Mouse (Mus musculus): ENCODE data around the gene Gm11564. TPM values are rescaled to one million over a fixed set of nuclear protein-coding genes. Genes with fewer than 3 reads are reported as not detected.
"Not testable (repeated sequence)": the region's sequence is repeated elsewhere in the genome, so short reads cannot be mapped to it uniquely, and the experiment has no call there.

Gene Gm11564
- polyA plus RNA-seq (2014; fragmentation: Nextera tagmentation; extraction: Ambion mirVana), result not detected in 2 replicates

DNA sequence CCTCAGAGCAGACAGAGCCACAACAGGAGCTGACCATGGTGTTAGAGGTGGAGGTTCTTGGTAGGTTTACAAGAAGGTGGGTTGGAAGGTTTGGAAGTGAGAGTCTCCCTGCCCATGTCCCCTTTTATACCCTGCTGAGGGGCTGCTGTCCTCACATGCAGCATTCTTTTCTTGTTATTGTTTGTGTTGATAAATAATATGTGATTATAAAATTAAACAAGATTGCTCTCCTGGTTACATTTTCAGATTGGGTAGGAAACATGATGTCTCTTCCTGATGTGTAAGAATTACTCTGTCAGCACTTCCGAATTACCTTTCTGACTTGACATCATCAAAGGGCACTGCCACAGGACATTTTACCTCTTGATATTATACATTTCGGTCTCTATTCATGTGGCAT is at the start of gene Gm11564:
Gene Gm11564 (minus strand): TSS at position 101 of the 400 bp plus-strand sequence.
- not testable (repeated sequence) for H3K4me3 ChIP-seq (ENCODE audit: low read depth, low read length); H3K27me3 ChIP-seq (ENCODE audit: control insufficient read depth, insufficient read depth, low read length); ATAC-seq (replicated peaks; ENCODE audit: insufficient number of reproducible peaks, low FRiP score, low TSS enrichment); H3K36me3 ChIP-seq (ENCODE audit: control insufficient read depth, insufficient read depth, low read length); H3K4me1 ChIP-seq (ENCODE audit: control insufficient read depth, insufficient read depth, low read length); H3K27ac ChIP-seq (ENCODE audit: low read depth, low read length); H3K9ac ChIP-seq (ENCODE audit: low read depth, low read length); H3K9me3 ChIP-seq (replicated peaks; ENCODE audit: control insufficient read depth, low read length); H3K4me2 ChIP-seq
- WGBS (ENCODE audit: insufficient replicate concordance), result 81% methylated on average over 2 of the region's 2 CpGs

DNA sequence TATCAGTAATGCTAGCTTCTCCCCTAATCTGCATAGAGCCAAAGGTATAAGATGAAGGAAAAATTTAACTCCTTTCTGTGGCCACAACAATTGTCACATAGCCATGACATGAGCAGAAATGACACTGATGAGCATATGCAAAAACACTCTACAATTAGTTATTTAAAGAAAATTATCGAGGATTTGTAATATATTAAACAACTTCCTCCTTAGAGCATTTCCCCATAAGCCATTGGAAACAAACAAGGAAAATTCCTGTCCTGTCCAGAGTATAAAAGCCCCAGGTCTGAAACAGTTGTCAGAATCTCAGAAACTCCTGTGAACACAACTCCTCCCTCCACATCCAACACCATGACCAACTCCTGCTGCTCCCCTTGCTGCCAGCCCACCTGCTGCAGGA is 48.7 kb upstream of the Gm11564 start, which contains the start of gene Gm11559:
Gene Gm11559 (plus strand): TSS at position 301 of the 400 bp plus-strand sequence.
- H3K9me3 ChIP-seq (replicated peaks; ENCODE audit: control insufficient read depth, low read length); H3K4me1 ChIP-seq (ENCODE audit: control insufficient read depth, insufficient read depth, low read length); H3K9ac ChIP-seq (ENCODE audit: low read depth, low read length); H3K4me3 ChIP-seq (ENCODE audit: low read depth, low read length); H3K4me2 ChIP-seq; ATAC-seq (replicated peaks; ENCODE audit: insufficient number of reproducible peaks, low FRiP score, low TSS enrichment); H3K36me3 ChIP-seq (ENCODE audit: control insufficient read depth, insufficient read depth, low read length); H3K27me3 ChIP-seq (ENCODE audit: control insufficient read depth, insufficient read depth, low read length); H3K27ac ChIP-seq (ENCODE audit: low read depth, low read length): not testable (repeated sequence)
- 51% methylated on average over 1 of the region's 1 CpGs for WGBS (ENCODE audit: insufficient replicate concordance)

DNA sequence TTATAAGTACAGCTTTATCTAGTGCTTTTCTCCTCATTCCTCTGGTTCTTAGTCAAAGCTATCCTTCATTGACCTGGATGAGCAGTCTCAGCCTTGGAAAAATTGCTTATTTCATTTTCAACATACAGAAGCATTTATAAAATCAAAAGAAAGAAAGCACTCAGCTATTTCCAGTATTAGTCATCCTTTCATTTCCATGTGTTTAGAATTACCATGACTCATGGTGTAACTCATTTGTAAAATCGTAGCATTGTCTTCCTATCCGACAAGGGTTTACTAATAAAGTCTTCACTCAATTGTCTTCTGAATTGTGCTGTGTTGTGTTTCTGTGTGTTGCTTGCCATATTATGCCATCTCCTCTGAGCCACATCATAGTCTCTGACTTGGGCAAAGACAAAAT is 43.3 kb upstream of the Gm11564 start:
- WGBS (ENCODE audit: insufficient replicate concordance), result 80% methylated on average over 2 of the region's 2 CpGs
- Histone ChIP-seq H3K9me3 (replicated peaks; ENCODE audit: control insufficient read depth, low read length) (no peaks in the 10 kb centered on the region), H3K9ac (ENCODE audit: low read depth, low read length) (no peak overlapping the region), H3K4me3 (ENCODE audit: low read depth, low read length) (no peak overlapping the region), H3K4me1 (ENCODE audit: control insufficient read depth, insufficient read depth, low read length) (no peaks in the 10 kb centered on the region), H3K27ac (ENCODE audit: low read depth, low read length) (no peak overlapping the region), H3K36me3 (ENCODE audit: control insufficient read depth, insufficient read depth, low read length) (no peaks in the 10 kb centered on the region), H3K4me2 (no peak overlapping the region), H3K27me3 (ENCODE audit: control insufficient read depth, insufficient read depth, low read length) (no peaks in the 10 kb centered on the region)
- ATAC-seq (replicated peaks; ENCODE audit: insufficient number of reproducible peaks, low FRiP score, low TSS enrichment), result no peak

DNA sequence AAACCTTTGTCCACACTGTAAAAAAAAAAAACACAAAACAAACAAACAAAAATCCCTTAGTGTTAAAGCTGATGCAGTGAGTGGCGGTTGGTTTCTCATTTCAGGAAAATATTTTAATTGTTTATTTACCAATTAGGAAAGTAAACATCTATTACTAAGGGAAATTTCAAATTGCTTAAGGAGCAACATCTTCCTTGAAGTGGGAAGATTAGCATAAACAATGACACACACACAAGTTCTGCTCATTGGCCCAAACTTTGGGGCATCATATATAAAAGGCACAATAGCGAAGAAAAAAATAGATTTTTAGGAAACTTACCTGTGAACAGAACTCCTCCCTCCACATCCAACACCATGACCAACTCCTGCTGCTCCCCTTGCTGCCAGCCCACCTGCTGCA is 42.2 kb upstream of the Gm11564 start, which contains the start of gene Gm11568:
Gene Gm11568 (plus strand): TSS at position 301 of the 400 bp plus-strand sequence.
- Histone ChIP-seq H3K4me1 (ENCODE audit: control insufficient read depth, insufficient read depth, low read length) (no peaks in the 10 kb centered on the region), H3K36me3 (ENCODE audit: control insufficient read depth, insufficient read depth, low read length) (no peaks in the 10 kb centered on the region), H3K4me3 (ENCODE audit: low read depth, low read length) (no peak within 1 kb of the TSS), H3K27ac (ENCODE audit: low read depth, low read length) (no peak within 1 kb of the TSS), H3K27me3 (ENCODE audit: control insufficient read depth, insufficient read depth, low read length) (no peaks in the 10 kb centered on the region), H3K9ac (ENCODE audit: low read depth, low read length) (no peak within 1 kb of the TSS), H3K4me2 (no peak within 1 kb of the TSS), H3K9me3 (replicated peaks; ENCODE audit: control insufficient read depth, low read length) (no peaks in the 10 kb centered on the region)
- WGBS (ENCODE audit: insufficient replicate concordance), result 73% methylated on average over 2 of the region's 2 CpGs
- ATAC-seq (replicated peaks; ENCODE audit: insufficient number of reproducible peaks, low FRiP score, low TSS enrichment), result no peak

DNA sequence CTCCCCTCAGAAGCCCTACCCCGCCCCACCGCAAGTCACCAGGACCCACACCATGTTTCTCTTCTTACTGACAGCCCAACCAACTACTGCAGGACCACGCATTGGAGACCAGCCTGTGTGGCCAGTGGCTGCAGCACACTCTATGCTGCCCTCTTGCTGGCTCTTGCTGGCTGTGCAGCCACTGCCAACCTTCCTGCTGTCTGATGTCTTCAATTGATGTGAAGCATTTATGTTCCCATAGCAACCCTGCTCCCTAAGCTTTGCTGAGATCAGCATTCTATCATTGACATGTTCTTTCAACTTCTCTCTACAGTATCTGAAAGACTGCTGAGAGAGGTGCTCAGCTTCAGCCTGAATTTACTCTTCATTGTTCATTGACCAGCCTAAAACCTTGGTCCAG is 38.7 kb upstream of the Gm11564 start:
- Histone ChIP-seq H3K36me3 (ENCODE audit: control insufficient read depth, insufficient read depth, low read length) (no peaks in the 10 kb centered on the region), H3K4me1 (ENCODE audit: control insufficient read depth, insufficient read depth, low read length) (no peaks in the 10 kb centered on the region), H3K9me3 (replicated peaks; ENCODE audit: control insufficient read depth, low read length) (no peaks in the 10 kb centered on the region), H3K4me3 (ENCODE audit: low read depth, low read length) (no peak overlapping the region), H3K4me2 (no peak overlapping the region), H3K9ac (ENCODE audit: low read depth, low read length) (no peak overlapping the region), H3K27ac (ENCODE audit: low read depth, low read length) (no peak overlapping the region), H3K27me3 (ENCODE audit: control insufficient read depth, insufficient read depth, low read length) (no peaks in the 10 kb centered on the region)
- 57% methylated on average over 3 of the region's 3 CpGs for WGBS (ENCODE audit: insufficient replicate concordance)
- no peak for ATAC-seq (replicated peaks; ENCODE audit: insufficient number of reproducible peaks, low FRiP score, low TSS enrichment)

DNA sequence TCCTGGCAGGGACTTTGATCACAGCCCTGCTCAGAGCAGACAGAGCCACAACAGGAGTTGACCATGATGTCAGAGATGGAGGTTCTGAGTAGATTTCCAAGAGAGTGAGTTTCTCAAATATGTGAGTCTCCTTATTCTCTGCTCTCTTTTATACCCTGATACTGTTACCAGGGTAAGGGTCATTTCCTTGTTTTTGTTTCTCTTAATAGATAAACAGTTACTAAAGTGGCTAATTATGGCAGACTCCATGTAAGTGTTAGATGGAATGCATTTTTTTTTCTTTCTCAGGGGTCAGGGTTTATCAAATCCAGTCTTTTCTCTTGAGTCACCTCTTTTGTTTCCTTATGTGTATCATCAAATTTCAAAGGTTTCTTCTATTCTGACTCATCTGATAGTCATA is 36.0 kb upstream of the Gm11564 start, which contains the start of gene Krtap4-16:
Gene Krtap4-16 (minus strand): TSS at position 101 of the 400 bp plus-strand sequence.
- Histone ChIP-seq H3K9me3 (replicated peaks; ENCODE audit: control insufficient read depth, low read length) (no peaks in the 10 kb centered on the region), H3K36me3 (ENCODE audit: control insufficient read depth, insufficient read depth, low read length) (no peaks in the 10 kb centered on the region)

DNA sequence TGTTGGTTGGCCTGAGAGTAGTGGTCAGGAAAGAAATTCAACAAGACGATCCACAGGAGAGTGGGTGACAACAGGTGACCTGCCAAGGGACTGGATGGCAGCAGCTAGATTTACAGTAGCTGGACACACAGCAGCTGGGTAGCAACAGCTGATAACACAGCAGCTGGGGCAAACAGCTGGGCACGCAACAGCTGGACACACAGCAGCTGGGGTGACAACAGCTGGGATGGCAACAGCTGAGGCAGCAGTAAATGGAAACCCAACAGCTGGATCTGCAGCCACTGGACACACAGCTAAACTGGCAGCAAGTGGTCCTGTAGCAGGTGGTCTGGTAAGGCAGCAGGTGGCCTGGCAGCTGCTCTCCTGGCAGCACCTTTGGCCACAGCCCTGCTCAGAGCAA is 31.3 kb upstream of the Gm11564 start:
- Histone ChIP-seq H3K27ac (ENCODE audit: low read depth, low read length) (no peak overlapping the region), H3K27me3 (ENCODE audit: control insufficient read depth, insufficient read depth, low read length) (no peaks in the 10 kb centered on the region), H3K4me3 (ENCODE audit: low read depth, low read length) (no peak overlapping the region), H3K9ac (ENCODE audit: low read depth, low read length) (no peak overlapping the region), H3K36me3 (ENCODE audit: control insufficient read depth, insufficient read depth, low read length) (no peaks in the 10 kb centered on the region), H3K9me3 (replicated peaks; ENCODE audit: control insufficient read depth, low read length) (no peaks in the 10 kb centered on the region), H3K4me1 (ENCODE audit: control insufficient read depth, insufficient read depth, low read length) (no peaks in the 10 kb centered on the region), H3K4me2 (no peak overlapping the region)
- ATAC-seq (replicated peaks; ENCODE audit: insufficient number of reproducible peaks, low FRiP score, low TSS enrichment), result no peak
- WGBS (ENCODE audit: insufficient replicate concordance), result 80% methylated on average over 2 of the region's 2 CpGs

More for the DNA sequence above, 36.0 kb upstream of the Gm11564 start, which contains the start of gene Krtap4-16:
- no peak for ATAC-seq (replicated peaks; ENCODE audit: insufficient number of reproducible peaks, low FRiP score, low TSS enrichment)
- Histone ChIP-seq H3K4me2 (no peak within 1 kb of the TSS), H3K4me1 (ENCODE audit: control insufficient read depth, insufficient read depth, low read length) (no peaks in the 10 kb centered on the region), H3K9ac (ENCODE audit: low read depth, low read length) (no peak within 1 kb of the TSS), H3K27me3 (ENCODE audit: control insufficient read depth, insufficient read depth, low read length) (no peaks in the 10 kb centered on the region), H3K27ac (ENCODE audit: low read depth, low read length) (no peak within 1 kb of the TSS), H3K4me3 (ENCODE audit: low read depth, low read length) (no peak within 1 kb of the TSS)

DNA sequence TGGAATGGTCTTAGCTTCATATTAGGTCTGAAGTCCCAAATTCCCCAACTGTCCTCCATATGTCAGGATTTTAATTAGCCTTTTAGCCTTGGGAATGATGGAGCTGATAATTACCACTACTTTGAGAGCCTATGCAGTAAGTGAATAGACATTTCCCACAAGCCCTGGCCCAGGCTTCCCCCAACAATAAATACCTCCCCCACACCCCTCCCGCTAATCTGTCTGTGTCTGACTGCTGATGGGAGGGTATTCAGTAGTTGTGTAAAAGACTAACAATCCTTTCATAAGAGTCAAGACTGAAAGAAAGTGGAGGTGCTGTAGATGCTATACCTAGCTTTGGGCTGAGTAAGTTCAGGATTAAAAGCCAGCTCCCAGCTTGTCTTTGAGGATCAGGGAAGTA is 26.7 kb upstream of the Gm11564 start:
- no peak overlapping the region for H3K27ac ChIP-seq (ENCODE audit: low read depth, low read length)
- H3K36me3 ChIP-seq (ENCODE audit: control insufficient read depth, insufficient read depth, low read length), result no peaks in the 10 kb centered on the region
- no peak overlapping the region for H3K4me3 ChIP-seq (ENCODE audit: low read depth, low read length)
- 67% methylated on average over 1 of the region's 1 CpGs for WGBS (ENCODE audit: insufficient replicate concordance)
- no peaks in the 10 kb centered on the region for H3K9me3 ChIP-seq (replicated peaks; ENCODE audit: control insufficient read depth, low read length)
- no peak overlapping the region for H3K4me2 ChIP-seq
- no peak for ATAC-seq (replicated peaks; ENCODE audit: insufficient number of reproducible peaks, low FRiP score, low TSS enrichment)
- H3K4me1 ChIP-seq (ENCODE audit: control insufficient read depth, insufficient read depth, low read length), result no peaks in the 10 kb centered on the region
- H3K27me3 ChIP-seq (ENCODE audit: control insufficient read depth, insufficient read depth, low read length), result no peaks in the 10 kb centered on the region
- no peak overlapping the region for H3K9ac ChIP-seq (ENCODE audit: low read depth, low read length)

DNA sequence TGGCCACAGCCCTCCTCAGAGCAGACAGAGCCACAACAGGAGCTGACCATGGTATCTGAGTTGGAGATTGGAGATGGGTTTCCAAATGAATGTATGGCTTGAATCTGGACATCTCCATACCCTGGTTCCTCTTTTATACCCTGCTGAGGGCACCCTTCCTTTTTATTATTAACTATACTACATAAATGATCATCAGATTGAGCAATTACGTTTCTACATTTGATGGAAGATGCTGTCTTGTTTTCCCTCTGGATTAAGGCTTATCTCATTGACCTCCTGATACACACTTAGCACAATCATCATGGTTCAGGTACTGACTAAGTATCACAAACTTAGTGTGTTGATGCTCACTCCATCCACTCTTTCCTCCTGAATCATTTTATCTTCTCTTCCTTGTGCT is 22.5 kb upstream of the Gm11564 start, which contains the start of gene 2300003K06Rik:
Gene 2300003K06Rik (minus strand): TSS at position 101 of the 400 bp plus-strand sequence.
- 71% methylated on average over 1 of the region's 1 CpGs for WGBS (ENCODE audit: insufficient replicate concordance)
- no peak within 1 kb of the TSS for H3K4me3 ChIP-seq (ENCODE audit: low read depth, low read length)
- no peak within 1 kb of the TSS for H3K9ac ChIP-seq (ENCODE audit: low read depth, low read length)

More for the DNA sequence above, 22.5 kb upstream of the Gm11564 start, which contains the start of gene 2300003K06Rik:
- Histone ChIP-seq H3K4me1 (ENCODE audit: control insufficient read depth, insufficient read depth, low read length) (no peaks in the 10 kb centered on the region), H3K9me3 (replicated peaks; ENCODE audit: control insufficient read depth, low read length) (no peaks in the 10 kb centered on the region), H3K4me2 (no peak within 1 kb of the TSS), H3K27me3 (ENCODE audit: control insufficient read depth, insufficient read depth, low read length) (no peaks in the 10 kb centered on the region), H3K27ac (ENCODE audit: low read depth, low read length) (no peak within 1 kb of the TSS), H3K36me3 (ENCODE audit: control insufficient read depth, insufficient read depth, low read length) (no peaks in the 10 kb centered on the region)
- ATAC-seq (replicated peaks; ENCODE audit: insufficient number of reproducible peaks, low FRiP score, low TSS enrichment), result no peak
